Mouse (Mus musculus): ENCODE measurements around the gene Paqr7. TPM values are rescaled to one million over a fixed set of nuclear protein-coding genes. Genes with fewer than 3 reads are reported as not detected.

Gene Paqr7
- polyA plus RNA-seq (2015; fragmentation: Illumina TruSeq; extraction: RNeasy Lipid Tissue Mini Kit (QIAGEN cat#74804); ENCODE audit: low read depth, low replicate concordance) = 74.5 TPM

GRCm38 (mm10) chr4:134496595-134497210 is at the start of gene Paqr7:
Paqr7 (plus strand) TSS chr4:134496697.

GRCm38 (mm10) chr4:134468215-134468575 is 28.3 kb upstream of the Paqr7 start, which contains the start of gene Stmn1:
Stmn1 (plus strand) TSS chr4:134468320.

GRCm38 (mm10) chr4:134510845-134511411 is 14.4 kb downstream of the Paqr7 start, which contains the start of gene Aunip:
Aunip (plus strand) TSS chr4:134510999.

GRCm38 (mm10) chr4:134534932-134535786 is 38.7 kb downstream of the Paqr7 start, which contains the start of gene Mtfr1l:
Mtfr1l (minus strand) TSS chr4:134535387.

DNA sequence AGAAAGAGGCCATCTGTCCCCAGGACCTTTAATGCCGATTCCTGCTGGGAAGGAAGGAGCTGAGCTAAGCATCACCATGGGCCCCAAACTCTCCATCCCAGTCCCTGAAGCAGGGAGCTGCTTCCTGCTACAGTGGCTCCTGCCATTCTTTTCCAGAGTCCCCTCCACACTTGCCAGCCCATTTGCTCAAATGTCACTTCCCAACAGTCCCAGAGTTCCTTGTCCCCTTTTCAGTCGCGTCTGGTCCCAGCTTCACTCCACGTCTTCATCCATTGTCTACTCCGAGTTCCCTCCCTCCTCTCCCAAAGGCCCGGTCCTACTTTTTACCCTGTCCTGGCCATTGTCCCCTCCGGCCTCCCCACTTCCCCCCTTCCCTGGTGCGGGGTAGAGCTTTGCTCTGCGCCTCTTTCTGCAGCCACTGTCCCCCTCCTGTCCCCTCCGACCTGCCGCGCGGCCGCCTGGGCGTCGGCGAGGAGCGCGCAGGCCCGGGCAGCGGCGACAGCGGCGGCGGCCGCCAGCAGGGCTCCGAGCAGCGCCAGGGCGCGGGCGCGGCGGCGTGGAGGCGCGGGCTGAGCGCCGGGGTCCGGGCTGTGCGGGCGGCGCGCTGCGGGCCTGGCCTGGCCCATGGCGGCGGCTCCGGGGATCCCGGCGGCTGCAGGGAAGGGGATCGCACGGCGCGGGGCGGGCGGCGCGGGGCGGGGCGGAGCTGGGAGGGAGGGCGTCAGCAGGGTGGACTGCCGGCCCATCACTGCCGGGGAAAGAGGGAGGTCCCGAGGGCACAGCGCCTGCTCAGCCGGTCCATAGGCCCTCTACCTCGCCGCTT is 55.2 kb downstream of the Paqr7 start, which contains the start of gene Selenon:
Selenon (minus strand) TSS at position 673 of the 823 bp plus-strand sequence.

Other genes starting within 250 kb of the Paqr7 start
- gene Gm30191, start 249.8 kb upstream of the Paqr7 start, polyA plus RNA-seq (2015; fragmentation: Illumina TruSeq; extraction: RNeasy Lipid Tissue Mini Kit (QIAGEN cat#74804); ENCODE audit: low read depth, low replicate concordance) = not detected
- gene Grrp1, start 242.6 kb upstream of the Paqr7 start, polyA plus RNA-seq (2015; fragmentation: Illumina TruSeq; extraction: RNeasy Lipid Tissue Mini Kit (QIAGEN cat#74804); ENCODE audit: low read depth, low replicate concordance) = 4.2 TPM
- gene Pdik1l, start 208.8 kb upstream of the Paqr7 start, polyA plus RNA-seq (2015; fragmentation: Illumina TruSeq; extraction: RNeasy Lipid Tissue Mini Kit (QIAGEN cat#74804); ENCODE audit: low read depth, low replicate concordance) = 11.7 TPM
- gene Trim63, start 181.6 kb upstream of the Paqr7 start, polyA plus RNA-seq (2015; fragmentation: Illumina TruSeq; extraction: RNeasy Lipid Tissue Mini Kit (QIAGEN cat#74804); ENCODE audit: low read depth, low replicate concordance) = not detected
- not detected for gene Slc30a2, start 153.5 kb upstream of the Paqr7 start, polyA plus RNA-seq (2015; fragmentation: Illumina TruSeq; extraction: RNeasy Lipid Tissue Mini Kit (QIAGEN cat#74804); ENCODE audit: low read depth, low replicate concordance)
- gene Extl1, start 112.8 kb upstream of the Paqr7 start, polyA plus RNA-seq (2015; fragmentation: Illumina TruSeq; extraction: RNeasy Lipid Tissue Mini Kit (QIAGEN cat#74804); ENCODE audit: low read depth, low replicate concordance) = 32.5 TPM
- gene Pafah2, start 100.4 kb upstream of the Paqr7 start, polyA plus RNA-seq (2015; fragmentation: Illumina TruSeq; extraction: RNeasy Lipid Tissue Mini Kit (QIAGEN cat#74804); ENCODE audit: low read depth, low replicate concordance) = 6.1 TPM
- 1,473 TPM for gene Stmn1, start 28.4 kb upstream of the Paqr7 start, polyA plus RNA-seq (2015; fragmentation: Illumina TruSeq; extraction: RNeasy Lipid Tissue Mini Kit (QIAGEN cat#74804); ENCODE audit: low read depth, low replicate concordance)
- gene Aunip, start 14.3 kb downstream of the Paqr7 start, polyA plus RNA-seq (2015; fragmentation: Illumina TruSeq; extraction: RNeasy Lipid Tissue Mini Kit (QIAGEN cat#74804); ENCODE audit: low read depth, low replicate concordance) = 0.37 TPM
- gene Mtfr1l, start 38.7 kb downstream of the Paqr7 start, polyA plus RNA-seq (2015; fragmentation: Illumina TruSeq; extraction: RNeasy Lipid Tissue Mini Kit (QIAGEN cat#74804); ENCODE audit: low read depth, low replicate concordance) = 76.0 TPM
- gene Selenon, start 55.5 kb downstream of the Paqr7 start, polyA plus RNA-seq (2015; fragmentation: Illumina TruSeq; extraction: RNeasy Lipid Tissue Mini Kit (QIAGEN cat#74804); ENCODE audit: low read depth, low replicate concordance) = 15.5 TPM
- 17.8 TPM for gene Man1c1, start 207.6 kb downstream of the Paqr7 start, polyA plus RNA-seq (2015; fragmentation: Illumina TruSeq; extraction: RNeasy Lipid Tissue Mini Kit (QIAGEN cat#74804); ENCODE audit: low read depth, low replicate concordance)

Measured in brain, adult 10 weeks (tissue).